Mouse (Mus musculus) kidney, postnatal 0 days (tissue): Measurements from ENCODE around the gene Cd46. TPM values are rescaled to one million over a fixed set of nuclear protein-coding genes. Genes with fewer than 3 reads are reported as not detected.

Experiments
- ATAC-seq: fragments of 200-750 bp; cut with Nextera tagmentation; replicated peaks from 2 replicates; pipeline ENCODE4 v1.8.0; 2017; ENCODE audit warnings: low read depth, moderate number of reproducible peaks, moderate TSS enrichment, moderate library complexity; ENCODE audit not compliant: low FRiP score
- DNase-seq: peaks from one replicate; pipeline ENCODE4 v3.0.0-alpha.2; 2016; ENCODE audit warnings: low spot score
- H3K27ac ChIP-seq: fragments of 300-500 bp; sonication (generic); 2 replicates; pipeline ENCODE4 v1.5.1; 2014; ENCODE audit warnings: mild to moderate bottlenecking
- H3K27me3 ChIP-seq: fragments of 300-500 bp; sonication (generic); 2 replicates; pipeline ENCODE4 v1.6.1; 2014; ENCODE audit warnings: low read length, mixed read lengths; ENCODE audit not compliant: insufficient read depth
- H3K36me3 ChIP-seq: fragments of 300-500 bp; sonication (generic); 2 replicates; pipeline ENCODE4 v1.6.1; 2014; ENCODE audit warnings: low read length, mixed read lengths; ENCODE audit not compliant: insufficient read depth
- H3K4me1 ChIP-seq: fragments of 300-500 bp; sonication (generic); replicated peaks from 2 replicates; pipeline ENCODE4 v1.6.1; 2014; ENCODE audit warnings: antibody characterized with exemption, low read length, mixed read lengths; ENCODE audit not compliant: insufficient read depth
- H3K4me2 ChIP-seq: fragments of 300-500 bp; sonication (generic); 2 replicates; pipeline ENCODE4 v1.6.1; 2014; ENCODE audit warnings: mild to moderate bottlenecking, low read length, moderate library complexity, mixed read lengths
- H3K4me3 ChIP-seq: fragments of 300-500 bp; sonication (generic); replicated peaks from 2 replicates; pipeline ENCODE4 v1.5.1; 2014; ENCODE audit warnings: low read depth, low read length
- H3K9ac ChIP-seq: fragments of 300-500 bp; sonication (generic); 2 replicates; pipeline ENCODE4 v1.6.1; 2014; ENCODE audit warnings: low read depth, low read length
- H3K9me3 ChIP-seq: fragments of 300-500 bp; sonication (generic); replicated peaks from 2 replicates; pipeline ENCODE4 v1.6.1; 2016; ENCODE audit warnings: low read length, inconsistent platforms, mixed read lengths
- CTCF ChIP-seq: IDR thresholded peaks from 2 replicates; pipeline ENCODE4 v1.5.1; 2016; ENCODE audit warnings: antibody characterized with exemption, low read depth, mild to moderate bottlenecking, moderate library complexity
- WGBS: fragments of 180-500 bp; shearing (Covaris S2); extraction: QIAGEN DNeasy Blood & Tissue Kit; methylation state at CpG from one replicate; pipeline ENCODE4 v1.1.7; 2014; 5-methylcytosine and 5-hydroxymethylcytosine counted together
- polyA plus RNA-seq: library from polyadenylated mRNA; unstranded; fragments of >200 nt; fragmentation: Nextera tagmentation; extraction: Ambion mirVana; gene quantifications from 2 replicates; pipeline ENCODE4 v1.2.1, GENCODE M21; 2015

Cd46 gene
- polyA plus RNA-seq, 1 experiment from 2014 or later, result 1.5 TPM

- H3K9ac ChIP-seq, result no peak overlapping the region
- TF ChIP-seq CTCF, result no peak
- DNase-seq (no peak), ATAC-seq (no peak)
- H3K36me3 ChIP-seq, result peaks cover 7% of the 10 kb centered on the region
- no peaks in the 10 kb centered on the region for H3K27me3 ChIP-seq
- no peaks in the 10 kb centered on the region for H3K4me1 ChIP-seq
- H3K27ac ChIP-seq, result no peak overlapping the region
- no peak overlapping the region for H3K4me3 ChIP-seq
- no peak overlapping the region for H3K4me2 ChIP-seq
- H3K9me3 ChIP-seq, result no peaks in the 10 kb centered on the region
- 100% methylated on average over 1 of the region's 1 CpGs for WGBS
Observed at GRCm38 (mm10) chr1:195114414-195114813, 22.4 kb upstream of the Cd46 start.

DNA sequence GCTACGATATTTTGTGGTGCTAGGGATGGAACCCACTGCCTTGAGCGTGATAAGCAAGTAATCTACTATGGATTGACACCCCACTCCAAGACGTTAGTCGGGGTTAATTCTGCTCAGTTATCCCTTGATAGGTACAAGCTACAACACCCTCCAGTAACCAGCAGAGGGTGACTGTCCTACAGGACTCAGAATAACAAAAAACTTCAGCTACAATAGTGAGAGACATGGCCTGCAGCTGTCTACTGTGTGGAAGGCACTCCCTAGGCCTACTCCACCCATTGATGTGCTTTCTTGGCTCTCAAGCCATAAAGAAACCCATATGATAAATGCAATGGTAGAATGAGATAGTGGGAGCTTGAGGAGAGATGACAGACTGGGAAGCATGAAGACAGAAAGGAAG is 21.6 kb upstream of the Cd46 start:
- DNase-seq (no peak), ATAC-seq (no peak)
- Histone ChIP-seq H3K4me3 (no peak overlapping the region), H3K9ac (no peak overlapping the region), H3K36me3 (peaks cover 7% of the 10 kb centered on the region), H3K4me2 (no peak overlapping the region), H3K4me1 (no peaks in the 10 kb centered on the region), H3K27ac (no peak overlapping the region), H3K9me3 (no peaks in the 10 kb centered on the region), H3K27me3 (no peaks in the 10 kb centered on the region)
- WGBS, result 92% methylated on average over 4 of the region's 4 CpGs
- TF ChIP-seq CTCF, result no peak; the same call in 1 of the 2 replicates

DNA sequence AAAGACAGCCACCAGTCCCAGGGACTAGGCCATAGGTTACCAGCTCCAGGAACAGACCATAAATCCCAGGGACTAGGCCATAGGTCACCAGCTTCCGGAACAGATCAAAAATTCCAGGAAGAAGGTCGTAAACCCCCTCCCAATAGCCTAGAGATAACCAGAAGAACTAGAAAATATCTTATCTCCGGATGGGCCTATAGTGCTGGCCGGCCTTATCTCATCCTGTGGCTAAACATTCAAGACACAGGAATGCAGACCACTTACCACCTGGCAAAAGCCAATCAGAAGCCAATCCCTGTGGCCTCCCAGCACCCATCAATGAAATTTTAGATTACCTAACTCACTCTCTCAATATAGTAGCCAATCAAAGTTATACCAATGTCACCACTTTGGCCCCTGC is 8.6 kb upstream of the Cd46 start:
- Histone ChIP-seq H3K4me2 (no peak overlapping the region), H3K36me3 (peaks cover 6% of the 10 kb centered on the region; the same call in 1 of the 2 replicates), H3K4me1 (no peaks in the 10 kb centered on the region), H3K9me3 (no peaks in the 10 kb centered on the region), H3K27me3 (no peaks in the 10 kb centered on the region), H3K27ac (no peak overlapping the region), H3K4me3 (no peak overlapping the region), H3K9ac (no peak overlapping the region)
- WGBS, result 47% methylated on average over 4 of the region's 4 CpGs
- DNase-seq (peak; percentile 12), ATAC-seq (no peak)
- no peak for TF ChIP-seq CTCF

- peaks cover 6% of the 10 kb centered on the region; the same call in 1 of the 2 replicates for H3K36me3 ChIP-seq
- no peak overlapping the region for H3K27ac ChIP-seq
- ATAC-seq (no peak), DNase-seq (no peak)
- no peaks in the 10 kb centered on the region for H3K4me1 ChIP-seq
- no peak overlapping the region for H3K4me3 ChIP-seq
- TF ChIP-seq CTCF, result no peak
- no peaks in the 10 kb centered on the region for H3K9me3 ChIP-seq
- no peaks in the 10 kb centered on the region for H3K27me3 ChIP-seq
- no peak overlapping the region for H3K9ac ChIP-seq
- 94% methylated on average over 1 of the region's 1 CpGs for WGBS
- no peak overlapping the region for H3K4me2 ChIP-seq
Observed at GRCm38 (mm10) chr1:195098004-195098403, 6.0 kb upstream of the Cd46 start.

DNA sequence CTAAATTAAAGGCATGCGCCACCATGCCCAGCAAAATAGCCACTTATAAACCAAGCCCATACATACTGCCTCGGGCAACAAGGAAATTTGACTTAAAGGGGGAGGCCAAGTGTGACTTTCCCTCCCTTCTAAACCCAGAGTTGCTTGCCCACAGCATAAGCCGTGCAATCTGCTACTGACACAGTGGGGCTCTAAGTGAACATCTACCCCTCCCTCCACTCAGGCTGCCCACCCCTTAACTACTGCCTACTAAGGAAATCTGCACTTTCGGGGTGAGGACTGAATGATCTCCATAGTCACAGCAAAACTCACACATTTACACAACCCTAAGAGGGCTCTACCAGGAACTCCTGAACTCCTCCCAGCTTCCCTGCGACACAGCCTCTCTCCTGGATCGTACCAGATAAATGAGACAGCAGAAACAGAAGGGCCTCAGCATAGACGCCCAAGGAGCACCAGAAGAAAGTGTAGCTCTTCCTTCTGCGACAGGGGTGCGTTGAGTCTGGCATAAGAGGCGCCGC is 290 bp downstream of the Cd46 start:
- Histone ChIP-seq H3K4me3 (peak overlapping the region; percentile 44), H3K9me3 (no peaks in the 10 kb centered on the region), H3K36me3 (no peaks in the 10 kb centered on the region), H3K27me3 (no peaks in the 10 kb centered on the region), H3K9ac (peak overlapping the region; percentile 57; the same call in 1 of the 2 replicates), H3K4me1 (no peaks in the 10 kb centered on the region; the same call in 1 of the 2 replicates), H3K27ac (peak overlapping the region; percentile 71; the same call in 1 of the 2 replicates), H3K4me2 (peak overlapping the region; percentile 56)
- 15% methylated on average over 11 of the region's 11 CpGs for WGBS
- no peak for DNase-seq
- ATAC-seq, result peak; percentile 73
- no peak for TF ChIP-seq CTCF

DNA sequence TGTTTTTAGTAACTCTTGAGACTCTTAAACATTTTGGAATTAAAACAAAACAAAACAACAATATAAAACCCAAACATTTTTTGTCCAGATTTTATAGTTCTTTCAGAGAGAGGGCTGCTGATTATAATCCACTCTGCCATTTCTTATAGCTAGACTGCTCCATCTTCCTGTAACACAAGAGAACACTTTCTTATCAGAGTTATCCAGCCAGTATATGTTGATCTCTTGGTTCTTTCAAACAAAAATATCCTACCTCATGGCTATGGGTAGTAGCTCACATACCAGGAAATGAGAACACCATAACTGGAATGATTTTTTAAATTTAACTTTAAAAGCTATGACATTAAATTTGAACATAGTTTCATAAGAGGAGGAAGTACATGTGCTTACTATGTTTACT is 9.9 kb downstream of the Cd46 start:
- Histone ChIP-seq H3K27me3 (no peaks in the 10 kb centered on the region), H3K9me3 (no peaks in the 10 kb centered on the region), H3K36me3 (no peaks in the 10 kb centered on the region), H3K9ac (no peak overlapping the region), H3K27ac (no peak overlapping the region), H3K4me1 (no peaks in the 10 kb centered on the region), H3K4me2 (no peak overlapping the region), H3K4me3 (no peak overlapping the region)
- no peak for TF ChIP-seq CTCF
- DNase-seq, result no peak
- no peak for ATAC-seq

- no peaks in the 10 kb centered on the region for H3K9me3 ChIP-seq
- H3K27me3 ChIP-seq, result no peaks in the 10 kb centered on the region
- TF ChIP-seq CTCF, result peak; percentile 79
- H3K4me1 ChIP-seq, result no peaks in the 10 kb centered on the region
- no peak for ATAC-seq
- no peak overlapping the region for H3K4me2 ChIP-seq
- no peak overlapping the region for H3K9ac ChIP-seq
- H3K4me3 ChIP-seq, result no peak overlapping the region
- DNase-seq, result peak; percentile 75
- 0 out of 2 replicates have a peak, but pooled peaks cover 5% of the 10 kb centered on the region for H3K36me3 ChIP-seq
- no peak overlapping the region for H3K27ac ChIP-seq
Observed at GRCm38 (mm10) chr1:195040437-195040836, 51.6 kb downstream of the Cd46 start.
